Mouse (Mus musculus) heart, embryonic 10.5 days (tissue): ENCODE results near the gene 9530077C05Rik. TPM values are rescaled to one million over a fixed set of nuclear protein-coding genes. Genes with fewer than 3 reads are reported as not detected.
"Not testable (repeated sequence)": the region's sequence is repeated elsewhere in the genome, so short reads cannot be mapped to it uniquely, and the experiment has no call there.

Experiments used
- DNase-seq: peaks from one replicate; pipeline ENCODE4 v3.0.0-alpha.2; 2017; ENCODE audit warnings: low spot score
- H3K27ac ChIP-seq: fragments of 300-500 bp; sonication (generic); 2 replicates; pipeline ENCODE4 v1.5.1; 2016; ENCODE audit warnings: mild to moderate bottlenecking
- H3K27me3 ChIP-seq: fragments of 300-500 bp; sonication (generic); 2 replicates; pipeline ENCODE4 v1.6.1; 2016; ENCODE audit warnings: mild to moderate bottlenecking; ENCODE audit not compliant: poor library complexity, insufficient read depth, severe bottlenecking
- H3K36me3 ChIP-seq: fragments of 300-500 bp; sonication (generic); 2 replicates; pipeline ENCODE4 v1.6.1; 2016; ENCODE audit warnings: mild to moderate bottlenecking, moderate library complexity
- H3K4me1 ChIP-seq: fragments of 300-500 bp; sonication (generic); 2 replicates; pipeline ENCODE4 v1.6.1; 2016; ENCODE audit warnings: mild to moderate bottlenecking
- H3K4me3 ChIP-seq: fragments of 300-500 bp; sonication (generic); 2 replicates; pipeline ENCODE4 v1.5.1; 2016; ENCODE audit warnings: mild to moderate bottlenecking, moderate library complexity
- H3K9me3 ChIP-seq: fragments of 300-500 bp; sonication (generic); 2 replicates; pipeline ENCODE4 v1.6.1; 2016; ENCODE audit warnings: mild to moderate bottlenecking, moderate library complexity
- WGBS: fragments of 180-500 bp; shearing (Covaris S2); methylation state at CpG from one replicate; pipeline ENCODE4 v1.1.7; 2016; 5-methylcytosine and 5-hydroxymethylcytosine counted together
- polyA plus RNA-seq: library from polyadenylated mRNA; unstranded; fragments of >200 nt; fragmentation: Nextera tagmentation; extraction: Ambion mirVana; gene quantifications from 2 replicates; pipeline ENCODE4 v1.2.1, GENCODE M21; 2016

Gene 9530077C05Rik
- polyA plus RNA-seq, 1 experiment from 2014 or later: 4.6 TPM

- 83% methylated on average over 4 of the region's 4 CpGs for WGBS
- no peaks in the 10 kb centered on the region for H3K9me3 ChIP-seq
- DNase-seq: no peak
- no peak overlapping the region for H3K4me3 ChIP-seq
- no peaks in the 10 kb centered on the region for H3K4me1 ChIP-seq
- no peaks in the 10 kb centered on the region for H3K27me3 ChIP-seq
- no peaks in the 10 kb centered on the region for H3K36me3 ChIP-seq
- no peak overlapping the region for H3K27ac ChIP-seq
These were observed 12.3 kb upstream of the 9530077C05Rik start for GRCm38 (mm10) chr9:22399021-22399420.

- no peak for DNase-seq
- H3K27me3 ChIP-seq: no peaks in the 10 kb centered on the region
- 75% methylated on average over 6 of the region's 6 CpGs for WGBS
- no peaks in the 10 kb centered on the region for H3K4me1 ChIP-seq
- no peaks in the 10 kb centered on the region for H3K9me3 ChIP-seq
- H3K27ac ChIP-seq: no peak overlapping the region
- H3K36me3 ChIP-seq: no peaks in the 10 kb centered on the region
- no peak overlapping the region for H3K4me3 ChIP-seq
These were observed 9.3 kb upstream of the 9530077C05Rik start for GRCm38 (mm10) chr9:22402001-22402400.

DNA sequence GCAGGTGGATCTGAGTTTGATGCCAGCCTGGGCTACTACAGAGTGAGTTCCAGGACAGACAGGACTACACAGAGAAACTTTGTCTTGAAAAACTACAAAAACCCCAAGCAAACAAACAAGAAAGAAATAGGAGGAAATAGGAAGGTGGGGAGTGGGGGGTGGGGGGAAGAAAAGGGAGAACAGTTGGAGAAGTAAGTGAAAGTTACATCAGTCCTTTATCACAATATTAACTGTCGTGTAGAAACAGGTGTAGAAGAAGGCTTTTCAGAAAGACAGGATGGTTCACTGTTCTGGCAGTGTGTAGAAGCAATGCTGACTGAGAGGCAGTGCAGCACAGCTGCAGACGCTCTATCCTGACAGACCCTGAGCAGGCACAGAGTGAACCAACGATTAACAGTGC, 8.3 kb upstream of the 9530077C05Rik start:
- Histone ChIP-seq H3K4me3 (no peak overlapping the region), H3K27ac (no peak overlapping the region), H3K27me3 (no peaks in the 10 kb centered on the region), H3K36me3 (no peaks in the 10 kb centered on the region), H3K4me1 (no peaks in the 10 kb centered on the region), H3K9me3 (no peaks in the 10 kb centered on the region)
- no peak for DNase-seq
- WGBS: 72% methylated on average over 3 of the region's 3 CpGs

DNA sequence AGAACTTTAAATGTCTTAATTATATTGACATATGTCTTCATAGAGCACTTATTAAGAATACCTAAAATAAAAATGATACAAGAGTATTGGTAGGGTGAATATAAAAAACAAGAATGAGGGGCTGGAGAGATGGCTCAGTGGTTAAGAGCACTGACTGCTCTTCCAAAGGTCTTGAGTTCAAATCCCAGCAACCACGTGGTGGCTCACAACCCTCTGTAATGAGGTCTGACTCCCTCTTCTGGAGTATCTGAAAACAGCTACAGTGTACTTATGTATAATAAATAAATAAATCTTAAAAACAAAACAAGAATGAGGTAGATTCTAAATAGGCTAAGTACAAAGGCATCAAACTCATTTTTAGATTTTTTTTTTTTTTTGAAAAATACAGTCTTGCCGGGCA, 7.8 kb upstream of the 9530077C05Rik start:
- 57% methylated on average over 2 of the region's 2 CpGs for WGBS
- not testable (repeated sequence) for DNase-seq, H3K27me3 ChIP-seq, H3K9me3 ChIP-seq, H3K36me3 ChIP-seq, H3K4me3 ChIP-seq, H3K27ac ChIP-seq, H3K4me1 ChIP-seq

DNA sequence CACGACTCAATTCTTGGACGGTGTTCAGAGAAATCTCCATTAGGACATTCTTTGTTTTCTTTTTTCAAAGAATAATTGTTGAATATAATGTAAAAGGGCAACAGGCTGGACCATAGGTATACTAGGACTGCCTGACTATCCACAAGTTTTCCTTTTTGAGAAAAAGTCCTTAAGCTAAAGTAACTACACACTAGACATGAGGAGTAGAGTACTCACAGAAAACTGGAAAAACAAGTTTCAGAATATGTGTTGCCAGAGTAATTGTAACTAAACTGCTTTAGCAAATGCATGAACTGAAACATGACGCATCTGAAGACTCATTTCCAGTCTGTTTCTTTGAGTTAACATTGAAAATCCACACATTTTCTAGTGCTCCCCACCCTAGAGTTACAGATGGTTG, 5.9 kb upstream of the 9530077C05Rik start:
- no peaks in the 10 kb centered on the region for H3K9me3 ChIP-seq
- 81% methylated on average over 3 of the region's 3 CpGs for whole genome bisulfite sequencing
- DNase-seq: no peak

DNA sequence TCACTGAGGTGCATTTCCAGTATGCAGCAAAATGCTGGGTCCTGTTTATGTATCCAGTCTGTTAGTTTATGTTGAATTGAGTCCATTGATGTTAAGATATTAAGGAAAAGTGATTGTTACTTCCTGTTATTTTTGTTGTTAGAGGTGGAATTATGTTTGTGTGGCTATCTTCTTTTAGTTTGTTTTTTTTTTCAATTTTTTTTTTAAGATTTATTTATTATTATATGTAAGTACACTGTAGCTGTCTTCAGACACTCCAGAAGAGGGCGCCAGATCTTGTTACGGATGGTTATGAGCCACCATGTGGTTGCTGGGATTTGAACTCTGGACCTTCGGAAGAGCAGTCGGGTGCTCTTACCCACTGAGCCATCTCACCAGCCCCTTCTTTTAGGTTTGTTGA, 3.7 kb upstream of the 9530077C05Rik start:
- H3K36me3 ChIP-seq, H3K27me3 ChIP-seq, H3K9me3 ChIP-seq, H3K4me1 ChIP-seq, DNase-seq, H3K27ac ChIP-seq, H3K4me3 ChIP-seq: not testable (repeated sequence)
- WGBS: 79% methylated on average over 4 of the region's 4 CpGs

More for the DNA sequence above, 5.9 kb upstream of the 9530077C05Rik start:
- no peak overlapping the region for H3K4me3 ChIP-seq
- H3K36me3 ChIP-seq: no peaks in the 10 kb centered on the region
- no peaks in the 10 kb centered on the region for H3K27me3 ChIP-seq
- H3K4me1 ChIP-seq: no peaks in the 10 kb centered on the region
- H3K27ac ChIP-seq: no peak overlapping the region

DNA sequence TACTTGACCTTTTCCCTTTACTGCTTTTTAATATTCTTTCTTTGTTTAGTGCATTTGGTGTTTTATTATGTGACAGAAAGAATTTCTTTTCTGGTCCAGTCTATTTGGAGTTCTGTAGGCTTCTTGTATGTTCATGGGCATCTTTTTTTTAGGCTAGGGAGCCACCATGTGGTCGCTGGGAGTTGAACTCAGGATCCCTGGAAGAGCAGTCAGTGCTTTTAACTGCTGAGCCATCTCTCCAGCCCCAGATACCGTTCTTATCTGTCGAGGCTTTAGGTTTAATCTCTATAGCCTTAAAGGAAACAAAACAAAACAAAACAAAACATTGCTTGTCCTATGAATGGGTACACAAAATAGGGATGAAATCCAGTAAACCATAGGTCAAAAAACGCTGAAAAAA, 3.0 kb upstream of the 9530077C05Rik start:
- WGBS: 12% methylated on average over 4 of the region's 4 CpGs
- not testable (repeated sequence) for H3K36me3 ChIP-seq, H3K4me3 ChIP-seq, H3K9me3 ChIP-seq, H3K4me1 ChIP-seq, H3K27me3 ChIP-seq, DNase-seq, H3K27ac ChIP-seq

DNA sequence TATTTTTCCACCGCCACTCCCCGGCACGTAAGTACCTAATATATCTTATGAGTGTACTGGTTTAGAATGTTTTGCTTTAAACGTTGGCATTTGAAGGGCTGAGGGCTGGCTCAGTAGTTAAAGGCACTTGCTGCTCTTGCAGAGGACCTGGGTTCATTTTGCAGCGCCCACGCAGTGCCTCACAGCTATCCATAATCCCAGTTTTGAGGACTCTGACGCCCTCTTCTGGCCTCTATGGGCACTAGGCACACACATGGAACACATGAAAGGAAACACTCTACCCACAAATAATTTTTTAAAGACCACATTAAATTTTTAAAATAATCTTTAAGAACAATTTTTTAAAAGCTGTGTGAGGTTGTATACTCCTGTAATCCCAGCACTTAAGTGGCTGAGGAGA, 1.8 kb upstream of the 9530077C05Rik start:
- Histone ChIP-seq H3K36me3 (no peaks in the 10 kb centered on the region), H3K9me3 (no peaks in the 10 kb centered on the region), H3K4me1 (peaks cover 3% of the 10 kb centered on the region; the same call in 1 of the 2 replicates), H3K27ac (no peak overlapping the region), H3K27me3 (no peaks in the 10 kb centered on the region; the same call in 1 of the 2 replicates), H3K4me3 (no peak overlapping the region)
- DNase-seq: no peak
- WGBS: 73% methylated on average over 7 of the region's 7 CpGs

DNA sequence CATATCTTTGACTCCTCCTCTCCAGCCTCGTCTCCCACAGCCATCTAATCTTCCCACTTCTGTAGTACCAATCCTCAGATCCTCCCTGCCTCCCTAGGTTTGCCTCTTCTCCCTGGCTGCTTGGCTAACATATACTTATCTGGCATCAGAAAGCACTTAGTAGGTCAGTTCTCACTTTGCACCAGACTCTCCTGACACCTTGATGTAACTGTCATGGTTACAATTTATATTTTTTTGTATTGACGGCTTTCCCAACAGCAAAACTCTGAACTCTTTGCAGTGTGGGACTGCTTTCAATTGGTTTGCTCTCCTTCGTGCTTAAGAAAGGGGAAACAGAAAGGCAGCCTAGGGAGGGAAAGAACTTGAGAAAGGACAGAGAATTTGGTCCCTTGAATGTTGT, 4.9 kb downstream of the 9530077C05Rik start:
- Histone ChIP-seq H3K4me1 (peaks cover 9% of the 10 kb centered on the region; the same call in 1 of the 2 replicates), H3K4me3 (no peak overlapping the region), H3K36me3 (no peaks in the 10 kb centered on the region), H3K9me3 (no peaks in the 10 kb centered on the region), H3K27me3 (no peaks in the 10 kb centered on the region; the same call in 1 of the 2 replicates), H3K27ac (no peak overlapping the region)
- no peak for DNase-seq
- WGBS: 58% methylated on average over 3 of the region's 3 CpGs

DNA sequence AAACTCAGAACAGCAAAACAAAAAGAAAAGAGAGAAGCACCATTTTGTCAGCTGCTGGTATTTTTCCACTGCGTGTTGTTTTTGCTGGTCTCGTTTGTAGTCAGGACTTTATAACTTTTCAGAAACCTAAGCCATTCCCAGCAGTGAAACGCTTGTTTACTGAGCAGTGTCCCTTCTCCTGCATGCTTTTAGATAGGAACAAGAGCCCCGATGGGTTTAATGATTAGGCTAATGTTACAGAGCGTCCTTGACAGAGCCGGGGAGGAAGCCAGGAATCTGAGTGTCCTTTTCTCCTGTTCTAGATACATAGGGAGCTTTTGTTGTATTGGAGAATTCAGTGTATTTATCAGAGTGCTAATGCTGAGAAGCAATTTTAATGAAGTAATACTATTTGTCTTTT, 6.2 kb downstream of the 9530077C05Rik start:
- Histone ChIP-seq H3K36me3 (no peaks in the 10 kb centered on the region), H3K27ac (no peak overlapping the region), H3K9me3 (no peaks in the 10 kb centered on the region), H3K4me3 (no peak overlapping the region), H3K27me3 (no peaks in the 10 kb centered on the region; the same call in 1 of the 2 replicates), H3K4me1 (peaks cover 7% of the 10 kb centered on the region; the same call in 1 of the 2 replicates)
- 45% methylated on average over 6 of the region's 6 CpGs for WGBS
- no peak for DNase-seq

DNA sequence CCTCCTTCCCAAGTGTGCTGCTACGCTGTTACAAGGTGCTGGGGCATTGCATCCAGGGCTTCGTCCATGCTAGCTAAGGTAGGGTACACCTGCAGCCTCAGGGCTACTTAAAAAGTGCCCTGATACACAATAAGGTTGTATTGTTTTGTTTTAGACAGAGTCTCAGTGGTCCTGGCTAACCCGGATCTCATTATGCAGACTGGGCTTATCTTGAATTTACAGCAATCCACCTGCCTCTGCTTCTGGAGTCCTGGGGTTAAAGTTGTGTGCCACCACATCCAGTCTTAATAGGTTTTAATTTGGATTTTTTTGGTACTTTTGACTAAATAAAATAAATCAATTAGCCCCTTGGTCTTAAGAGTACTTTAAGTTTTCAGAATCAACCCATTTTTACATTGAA, 8.6 kb downstream of the 9530077C05Rik start:
- H3K4me1 ChIP-seq: peaks cover 17% of the 10 kb centered on the region
- H3K27me3 ChIP-seq: no peaks in the 10 kb centered on the region
- H3K4me3 ChIP-seq: no peak overlapping the region
- H3K27ac ChIP-seq: no peak overlapping the region
- no peaks in the 10 kb centered on the region for H3K9me3 ChIP-seq
- DNase-seq: no peak
- H3K36me3 ChIP-seq: no peaks in the 10 kb centered on the region
- 78% methylated on average over 3 of the region's 3 CpGs for WGBS

DNA sequence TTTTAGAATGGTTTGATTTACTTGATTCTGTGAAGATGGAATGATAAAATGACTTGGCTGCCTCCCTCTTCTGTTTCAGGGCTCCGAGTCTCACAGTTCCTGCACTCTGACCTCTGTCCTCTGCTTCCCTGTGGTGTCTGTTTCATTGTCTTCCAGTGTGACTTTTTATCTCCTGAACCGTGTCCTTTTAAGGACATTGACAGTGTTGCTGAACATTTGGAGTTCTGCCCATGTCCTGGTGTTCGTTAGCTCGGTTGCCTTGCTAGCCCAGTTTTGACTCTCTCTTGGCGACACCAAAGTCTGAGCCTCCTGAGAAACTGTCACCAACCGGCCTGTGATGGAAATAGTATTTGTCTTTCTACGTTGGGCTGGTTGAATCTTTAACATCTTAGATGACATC, 9.2 kb downstream of the 9530077C05Rik start:
- H3K36me3 ChIP-seq: no peaks in the 10 kb centered on the region
- no peak overlapping the region for H3K4me3 ChIP-seq
- DNase-seq: no peak
- 33% methylated on average over 7 of the region's 7 CpGs for WGBS
- H3K9me3 ChIP-seq: no peaks in the 10 kb centered on the region
- H3K27me3 ChIP-seq: no peaks in the 10 kb centered on the region
- peaks cover 17% of the 10 kb centered on the region for H3K4me1 ChIP-seq
- H3K27ac ChIP-seq: no peak overlapping the region

DNA sequence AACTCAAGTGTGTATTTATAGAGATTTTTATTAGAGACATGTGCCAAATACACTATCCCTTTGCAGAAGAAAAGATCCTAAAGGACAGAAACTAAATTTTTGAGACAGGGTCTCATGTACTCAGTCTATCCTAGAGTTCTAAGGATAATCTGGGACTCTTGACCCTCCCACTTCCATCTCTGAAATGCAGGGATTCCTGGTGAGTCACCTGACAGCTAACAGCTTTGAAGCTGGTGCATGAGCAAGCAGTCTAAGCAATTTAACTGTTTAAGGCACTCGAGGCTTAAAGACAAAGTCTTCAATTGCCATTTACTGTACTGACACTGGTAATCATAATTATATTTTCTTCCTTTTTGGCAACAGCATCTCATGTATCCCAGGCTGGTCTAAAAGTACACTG, 11.2 kb downstream of the 9530077C05Rik start:
- WGBS: 33% methylated on average over 1 of the region's 1 CpGs
- H3K27me3 ChIP-seq: no peaks in the 10 kb centered on the region
- no peak for DNase-seq
- H3K4me3 ChIP-seq: no peak overlapping the region
- H3K27ac ChIP-seq: no peak overlapping the region
- peaks cover 17% of the 10 kb centered on the region for H3K4me1 ChIP-seq
- H3K9me3 ChIP-seq: no peaks in the 10 kb centered on the region
- H3K36me3 ChIP-seq: no peaks in the 10 kb centered on the region

DNA sequence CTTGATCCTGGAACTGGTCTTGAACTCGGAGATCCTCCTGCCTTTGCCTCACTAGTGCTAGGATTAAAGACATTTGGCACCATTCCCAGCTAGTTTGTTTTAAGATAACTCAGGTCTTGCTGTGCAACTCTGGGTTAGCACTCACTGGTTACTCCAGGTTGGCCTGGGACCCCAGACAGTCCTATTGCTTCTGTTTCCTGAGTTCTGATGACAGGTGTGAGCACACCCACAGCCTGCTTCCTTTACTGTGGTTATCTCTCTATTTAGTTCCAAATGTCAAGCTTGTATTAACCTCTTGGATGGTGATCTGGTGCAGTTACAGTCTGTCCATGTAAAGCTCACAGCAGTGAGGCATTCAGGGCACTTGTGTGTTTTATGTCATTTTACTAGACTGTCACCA, 12.2 kb downstream of the 9530077C05Rik start:
- WGBS: 70% methylated on average over 1 of the region's 1 CpGs
- H3K4me3 ChIP-seq: no peak overlapping the region
- H3K36me3 ChIP-seq: no peaks in the 10 kb centered on the region
- H3K9me3 ChIP-seq: no peaks in the 10 kb centered on the region
- no peak overlapping the region for H3K27ac ChIP-seq
- H3K4me1 ChIP-seq: peaks cover 17% of the 10 kb centered on the region
- DNase-seq: no peak
- no peaks in the 10 kb centered on the region for H3K27me3 ChIP-seq
